Mouse (Mus musculus): Measurements from ENCODE around the gene Wnt3. TPM values are rescaled to one million over a fixed set of nuclear protein-coding genes. Genes with fewer than 3 reads are reported as not detected.

Wnt3 gene
- total RNA-seq (2014; fragmentation: Nextera tagmentation) = not detected in 2 replicates
- 0.06 and 0.11 TPM in 2 replicates for total RNA-seq (2017)
- polyA plus RNA-seq (2012) = not detected in 2 replicates

DNA sequence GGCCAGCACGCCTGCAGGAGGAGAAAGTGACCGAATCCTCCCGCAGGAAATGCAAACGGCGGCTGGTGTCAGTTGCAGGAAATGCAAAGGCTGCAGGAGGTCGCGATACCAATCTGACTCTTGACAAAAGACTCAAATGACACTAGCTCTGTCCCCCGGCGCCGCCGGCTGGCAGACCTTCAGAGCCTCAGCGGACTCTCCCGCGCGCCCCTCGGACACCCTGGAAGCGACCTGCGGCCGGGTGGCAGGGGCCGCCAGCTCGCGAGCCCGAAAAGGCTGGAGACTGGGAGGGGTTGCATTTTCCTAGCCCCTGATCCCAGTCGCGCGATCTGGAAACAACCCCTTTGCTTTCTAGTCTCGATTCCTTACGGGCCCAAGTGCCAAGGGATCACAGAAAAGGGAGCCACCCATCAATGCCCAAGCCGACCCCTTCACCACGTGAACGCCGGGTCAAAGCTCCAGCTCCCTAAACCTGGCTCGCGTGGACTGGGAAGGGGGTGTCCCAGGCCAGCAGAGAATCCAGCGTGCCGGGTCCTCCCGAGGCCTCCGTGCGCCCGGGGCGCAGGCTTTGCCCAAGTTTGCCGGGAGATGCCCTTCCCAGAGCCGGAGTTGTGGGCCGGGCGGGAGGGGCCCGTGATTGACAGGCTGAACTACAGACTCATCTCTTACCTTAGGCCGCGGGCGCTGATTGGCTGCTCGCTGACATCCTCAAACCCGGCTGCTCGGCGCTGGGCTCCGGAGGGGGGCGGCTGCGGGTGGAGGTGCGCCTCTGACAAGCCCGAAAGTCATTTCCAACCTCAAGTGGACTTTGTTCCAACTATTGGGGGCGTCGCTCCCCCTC lies at the start of gene Wnt3:
Wnt3 (plus strand) TSS at position 764 of the 841 bp plus-strand sequence.
- H3K9me3 ChIP-seq (replicated peaks) = no peaks in the 10 kb centered on the region
- no peaks in the 10 kb centered on the region for H3K4me1 ChIP-seq (ENCODE audit: insufficient read depth, low read depth, low read length)
- no peaks in the 10 kb centered on the region for H3K36me3 ChIP-seq (replicated peaks)
- peaks cover 68% of the 10 kb centered on the region for H3K27me3 ChIP-seq (ENCODE audit: insufficient read depth, low read length)
- TF ChIP-seq CTCF (IDR thresholded peaks at IDR 0.05; ENCODE audit: low read depth, low read length) (no peak), GATA1 (IDR thresholded peaks at IDR 0.05; ENCODE audit: borderline replicate concordance, low read length) (no peak), GATA2 (IDR thresholded peaks at IDR 0.05; ENCODE audit: borderline replicate concordance, low read depth, low read length) (no peak), TAL1 (conservative IDR thresholded peaks at IDR 0.05; ENCODE audit: low read depth, low read length) (no peak), POLR2AphosphoS5 (IDR thresholded peaks at IDR 0.05; ENCODE audit: insufficient replicate concordance, low read depth, low read length) (no peak)
- ATAC-seq (ENCODE audit: extremely low read depth, insufficient number of reproducible peaks, low FRiP score, poor library complexity, severe bottlenecking) = no peak
- no peak for DNase-seq (ENCODE audit: low spot score)
- no peak within 1 kb of the TSS for H3K4me3 ChIP-seq (ENCODE audit: low read depth, low read length)

DNA sequence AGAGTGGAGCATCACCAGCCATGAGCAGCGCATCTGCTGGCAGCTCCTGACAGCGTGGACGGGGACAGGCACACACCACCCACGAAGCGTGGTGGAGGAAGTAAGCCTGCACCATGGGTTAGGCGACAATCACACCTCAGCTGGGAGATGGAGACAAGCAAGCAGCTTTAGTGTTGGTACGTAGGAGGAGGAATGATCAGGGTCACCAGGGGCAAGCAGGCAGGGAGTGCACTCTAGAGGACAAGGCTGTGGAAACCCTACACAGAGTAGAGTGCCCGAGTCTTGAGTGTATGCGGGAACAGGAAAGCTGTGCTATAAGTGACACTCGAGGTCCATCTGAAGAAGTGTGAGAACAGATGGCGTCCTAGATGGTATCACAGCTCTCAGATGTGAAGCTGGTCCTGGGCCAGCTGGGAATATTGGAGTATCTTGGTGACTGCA lies 49.6 kb upstream of the Wnt3 start:
- H3K9me3 ChIP-seq (replicated peaks) = no peaks in the 10 kb centered on the region
- no peaks in the 10 kb centered on the region for H3K36me3 ChIP-seq (replicated peaks)
- peaks cover 9% of the 10 kb centered on the region; the same call in 1 of the 2 replicates for H3K27me3 ChIP-seq (ENCODE audit: insufficient read depth, low read length)
- no peaks in the 10 kb centered on the region for H3K4me1 ChIP-seq (ENCODE audit: insufficient read depth, low read depth, low read length)
- DNase-seq (ENCODE audit: low spot score) = no peak
- no peak overlapping the region for H3K4me3 ChIP-seq (ENCODE audit: low read depth, low read length)
- TF ChIP-seq GATA1 (IDR thresholded peaks at IDR 0.05; ENCODE audit: borderline replicate concordance, low read length) = no peak
- ATAC-seq (ENCODE audit: extremely low read depth, insufficient number of reproducible peaks, low FRiP score, poor library complexity, severe bottlenecking) = no peak

DNA sequence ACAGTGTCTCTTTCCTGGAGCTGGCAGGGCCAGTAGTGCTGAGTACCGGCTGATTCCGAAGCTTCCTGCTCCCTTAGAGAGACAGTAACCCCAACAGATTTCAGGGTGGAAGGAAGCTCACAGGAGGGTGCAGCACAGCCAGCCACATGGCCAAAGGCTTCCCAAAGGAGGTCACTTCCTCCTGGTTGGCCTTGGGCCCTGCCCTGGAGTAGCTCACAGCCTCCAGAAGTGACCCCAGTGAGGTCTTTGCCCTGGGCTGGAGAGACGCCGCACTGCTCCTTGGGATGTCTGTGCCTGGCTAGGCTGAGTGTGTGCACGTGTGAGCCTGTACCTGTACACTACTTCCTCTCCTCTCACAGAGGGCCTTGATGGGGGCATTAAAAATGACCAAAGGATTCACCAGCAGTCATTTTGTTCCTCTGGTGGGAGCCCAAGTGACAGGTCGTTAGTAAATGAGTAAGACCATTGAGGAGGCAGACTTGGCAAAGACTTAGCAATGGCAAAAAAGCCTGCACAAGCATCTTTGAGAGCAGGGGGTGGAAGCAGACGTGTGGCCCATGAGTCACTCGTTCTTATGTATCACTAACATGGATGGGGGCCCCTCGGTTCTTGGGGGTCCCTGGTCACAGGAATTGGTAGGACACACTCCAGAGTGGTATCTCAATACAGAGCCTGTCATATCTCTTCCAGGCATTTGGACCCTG lies 44.5 kb upstream of the Wnt3 start:
- TF ChIP-seq CTCF (IDR thresholded peaks at IDR 0.05; ENCODE audit: low read depth, low read length) (no peak), GATA1 (IDR thresholded peaks at IDR 0.05; ENCODE audit: borderline replicate concordance, low read length) (no peak), GATA2 (IDR thresholded peaks at IDR 0.05; ENCODE audit: borderline replicate concordance, low read depth, low read length) (no peak), TAL1 (conservative IDR thresholded peaks at IDR 0.05; ENCODE audit: low read depth, low read length) (no peak), POLR2AphosphoS5 (IDR thresholded peaks at IDR 0.05; ENCODE audit: insufficient replicate concordance, low read depth, low read length) (no peak)

DNA sequence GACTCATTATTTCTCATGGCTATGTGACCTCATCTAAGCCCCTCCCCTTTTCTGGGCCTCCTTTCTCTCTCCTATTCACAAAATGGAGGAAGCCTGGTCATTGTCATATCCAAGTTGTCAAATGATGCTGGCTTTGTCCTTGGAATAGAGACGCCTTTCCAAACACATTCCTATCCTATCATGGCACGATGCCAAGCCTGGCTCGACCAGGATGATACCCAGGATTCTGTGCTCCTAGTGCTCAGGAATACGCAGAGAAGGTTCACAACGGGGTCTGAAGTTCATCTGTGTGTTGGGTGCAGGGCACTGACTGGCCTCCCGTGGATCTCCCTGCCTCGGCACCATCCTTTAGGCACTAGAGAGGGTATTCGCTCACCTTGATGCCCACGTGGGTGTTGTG lies 42.4 kb upstream of the Wnt3 start:
- H3K36me3 ChIP-seq (replicated peaks) = no peaks in the 10 kb centered on the region
- no peak for TF ChIP-seq GATA2 (IDR thresholded peaks at IDR 0.05; ENCODE audit: borderline replicate concordance, low read depth, low read length)
- no peak for TF ChIP-seq POLR2AphosphoS5 (IDR thresholded peaks at IDR 0.05; ENCODE audit: insufficient replicate concordance, low read depth, low read length)
- TF ChIP-seq TAL1 (conservative IDR thresholded peaks at IDR 0.05; ENCODE audit: low read depth, low read length) = no peak
- no peak for TF ChIP-seq CTCF (IDR thresholded peaks at IDR 0.05; ENCODE audit: low read depth, low read length)
- no peak for TF ChIP-seq GATA1 (IDR thresholded peaks at IDR 0.05; ENCODE audit: borderline replicate concordance, low read length)
- H3K4me3 ChIP-seq (ENCODE audit: low read depth, low read length) = no peak overlapping the region
- no peak for ATAC-seq (ENCODE audit: extremely low read depth, insufficient number of reproducible peaks, low FRiP score, poor library complexity, severe bottlenecking)
- H3K9me3 ChIP-seq (replicated peaks) = no peaks in the 10 kb centered on the region
- DNase-seq (ENCODE audit: low spot score) = no peak
- no peaks in the 10 kb centered on the region for H3K4me1 ChIP-seq (ENCODE audit: insufficient read depth, low read depth, low read length)
- peaks cover 5% of the 10 kb centered on the region; the same call in 1 of the 2 replicates for H3K27me3 ChIP-seq (ENCODE audit: insufficient read depth, low read length)

More for the DNA sequence above, 44.5 kb upstream of the Wnt3 start:
- H3K36me3 ChIP-seq (replicated peaks) = no peaks in the 10 kb centered on the region
- no peak for ATAC-seq (ENCODE audit: extremely low read depth, insufficient number of reproducible peaks, low FRiP score, poor library complexity, severe bottlenecking)
- H3K4me1 ChIP-seq (ENCODE audit: insufficient read depth, low read depth, low read length) = no peaks in the 10 kb centered on the region
- no peak overlapping the region for H3K4me3 ChIP-seq (ENCODE audit: low read depth, low read length)
- DNase-seq (ENCODE audit: low spot score) = no peak
- H3K27me3 ChIP-seq (ENCODE audit: insufficient read depth, low read length) = peaks cover 5% of the 10 kb centered on the region; the same call in 1 of the 2 replicates
- H3K9me3 ChIP-seq (replicated peaks) = no peaks in the 10 kb centered on the region

DNA sequence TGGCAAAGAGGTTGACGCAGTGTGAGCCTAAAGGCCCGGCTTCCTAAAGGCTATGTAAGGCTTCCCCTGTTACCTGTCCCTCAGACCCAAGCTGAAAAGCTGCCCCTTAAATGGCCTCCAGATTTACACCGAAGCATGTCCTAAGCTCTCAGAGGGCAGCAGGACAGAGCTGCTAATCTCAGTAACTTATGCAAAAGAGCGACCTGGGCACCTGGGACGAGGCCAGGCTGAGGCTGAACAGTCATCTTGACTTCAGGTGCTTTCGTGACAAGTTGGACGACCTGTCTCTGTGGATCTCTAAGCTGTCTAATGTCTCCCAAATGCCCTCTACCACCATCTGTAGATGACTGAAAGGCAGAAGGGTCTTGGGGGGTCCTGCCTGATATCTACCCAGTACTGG lies 41.6 kb upstream of the Wnt3 start:
- no peaks in the 10 kb centered on the region for H3K9me3 ChIP-seq (replicated peaks)
- H3K4me1 ChIP-seq (ENCODE audit: insufficient read depth, low read depth, low read length) = no peaks in the 10 kb centered on the region
- ATAC-seq (ENCODE audit: extremely low read depth, insufficient number of reproducible peaks, low FRiP score, poor library complexity, severe bottlenecking) (no peak), DNase-seq (ENCODE audit: low spot score) (no peak)
- H3K4me3 ChIP-seq (ENCODE audit: low read depth, low read length) = no peak overlapping the region
- TF ChIP-seq TAL1 (conservative IDR thresholded peaks at IDR 0.05; ENCODE audit: low read depth, low read length) (no peak), GATA1 (IDR thresholded peaks at IDR 0.05; ENCODE audit: borderline replicate concordance, low read length) (no peak), CTCF (IDR thresholded peaks at IDR 0.05; ENCODE audit: low read depth, low read length) (no peak), POLR2AphosphoS5 (IDR thresholded peaks at IDR 0.05; ENCODE audit: insufficient replicate concordance, low read depth, low read length) (no peak), GATA2 (IDR thresholded peaks at IDR 0.05; ENCODE audit: borderline replicate concordance, low read depth, low read length) (no peak)
- H3K27me3 ChIP-seq (ENCODE audit: insufficient read depth, low read length) = peaks cover 8% of the 10 kb centered on the region; the same call in 1 of the 2 replicates
- no peaks in the 10 kb centered on the region for H3K36me3 ChIP-seq (replicated peaks)

DNA sequence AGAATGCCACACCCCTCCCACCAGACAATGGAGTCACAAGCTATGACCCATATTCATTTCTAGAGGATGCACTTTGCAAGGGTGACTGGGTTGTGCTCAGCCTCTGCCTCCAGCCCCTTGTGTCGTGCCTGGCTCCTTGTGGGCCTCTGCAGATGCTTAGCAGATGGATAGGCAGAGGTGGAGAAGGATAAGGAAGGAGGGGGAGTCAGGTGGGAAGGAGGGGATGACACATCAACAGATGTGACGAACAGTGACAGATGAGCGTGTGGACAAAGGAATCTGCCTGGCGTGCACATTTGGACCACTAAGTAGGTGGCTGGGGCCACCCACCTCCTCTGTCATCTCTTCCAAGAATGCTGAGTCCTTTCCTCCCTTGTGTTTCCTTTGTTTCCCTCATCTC lies 40.9 kb upstream of the Wnt3 start:
- DNase-seq (ENCODE audit: low spot score) (no peak), ATAC-seq (ENCODE audit: extremely low read depth, insufficient number of reproducible peaks, low FRiP score, poor library complexity, severe bottlenecking) (no peak)
- Histone ChIP-seq H3K27me3 (ENCODE audit: insufficient read depth, low read length) (peaks cover 8% of the 10 kb centered on the region; the same call in 1 of the 2 replicates), H3K9me3 (replicated peaks) (no peaks in the 10 kb centered on the region), H3K4me3 (ENCODE audit: low read depth, low read length) (no peak overlapping the region), H3K4me1 (ENCODE audit: insufficient read depth, low read depth, low read length) (no peaks in the 10 kb centered on the region), H3K36me3 (replicated peaks) (no peaks in the 10 kb centered on the region)
- no peak for TF ChIP-seq GATA2 (IDR thresholded peaks at IDR 0.05; ENCODE audit: borderline replicate concordance, low read depth, low read length)
- TF ChIP-seq GATA1 (IDR thresholded peaks at IDR 0.05; ENCODE audit: borderline replicate concordance, low read length) = no peak
- TF ChIP-seq POLR2AphosphoS5 (IDR thresholded peaks at IDR 0.05; ENCODE audit: insufficient replicate concordance, low read depth, low read length) = no peak
- TF ChIP-seq CTCF (IDR thresholded peaks at IDR 0.05; ENCODE audit: low read depth, low read length) = no peak
- TF ChIP-seq TAL1 (conservative IDR thresholded peaks at IDR 0.05; ENCODE audit: low read depth, low read length) = no peak

All from G1E (cell line).